Mouse (Mus musculus) kidney, embryonic 16.5 days (tissue): ENCODE measurements around the gene Plpp3. TPM values are rescaled to one million over a fixed set of nuclear protein-coding genes. Genes with fewer than 3 reads are reported as not detected.
A peak's percentile ranks its signal among the peaks of the same experiment; 100 is the strongest.

Experiments
- ATAC-seq: fragments of 200-750 bp; cut with Nextera tagmentation; 2 replicates; pipeline ENCODE4 v1.8.0; 2017; ENCODE audit warnings: moderate TSS enrichment; ENCODE audit not compliant: low FRiP score, low TSS enrichment
- H3K27ac ChIP-seq: fragments of 300-500 bp; sonication (generic); 2 replicates; pipeline ENCODE4 v1.5.1; 2014; ENCODE audit warnings: low read length
- H3K27me3 ChIP-seq: fragments of 300-500 bp; sonication (generic); 2 replicates; pipeline ENCODE4 v1.6.1; 2014; ENCODE audit warnings: low read length, control low read depth, mixed read lengths; ENCODE audit not compliant: insufficient read depth
- H3K36me3 ChIP-seq: fragments of 300-500 bp; sonication (generic); 2 replicates; pipeline ENCODE4 v1.6.1; 2014; ENCODE audit warnings: low read length, control low read depth, mixed read lengths; ENCODE audit not compliant: insufficient read depth
- H3K4me1 ChIP-seq: fragments of 300-500 bp; sonication (generic); 2 replicates; pipeline ENCODE4 v1.6.1; 2014; ENCODE audit warnings: low read length, control low read depth, mixed read lengths; ENCODE audit not compliant: insufficient read depth
- H3K4me2 ChIP-seq: fragments of 300-500 bp; sonication (generic); replicated peaks from 2 replicates; pipeline ENCODE4 v1.6.1; 2014; ENCODE audit warnings: low read depth, low read length
- H3K4me3 ChIP-seq: fragments of 300-500 bp; sonication (generic); 2 replicates; pipeline ENCODE4 v1.5.1; 2014; ENCODE audit warnings: mild to moderate bottlenecking, low read length
- H3K9ac ChIP-seq: fragments of 300-500 bp; sonication (generic); replicated peaks from 2 replicates; pipeline ENCODE4 v1.6.1; 2014; ENCODE audit warnings: low read length
- H3K9me3 ChIP-seq: fragments of 300-500 bp; sonication (generic); 2 replicates; pipeline ENCODE4 v1.6.1; 2016; ENCODE audit warnings: low read length, control low read depth
- WGBS: fragments of 180-500 bp; shearing (Covaris S2); extraction: QIAGEN DNeasy Blood & Tissue Kit; methylation state at CpG from one replicate; pipeline ENCODE4 v1.1.7; 2014; 5-methylcytosine and 5-hydroxymethylcytosine counted together
- polyA plus RNA-seq: library from polyadenylated mRNA; unstranded; fragments of >200 nt; fragmentation: Nextera tagmentation; extraction: Ambion mirVana; gene quantifications from 2 replicates; pipeline ENCODE4 v1.2.1, GENCODE M21; 2015

Gene Plpp3
- 69.2 and 76.3 TPM in 2 replicates for polyA plus RNA-seq

DNA sequence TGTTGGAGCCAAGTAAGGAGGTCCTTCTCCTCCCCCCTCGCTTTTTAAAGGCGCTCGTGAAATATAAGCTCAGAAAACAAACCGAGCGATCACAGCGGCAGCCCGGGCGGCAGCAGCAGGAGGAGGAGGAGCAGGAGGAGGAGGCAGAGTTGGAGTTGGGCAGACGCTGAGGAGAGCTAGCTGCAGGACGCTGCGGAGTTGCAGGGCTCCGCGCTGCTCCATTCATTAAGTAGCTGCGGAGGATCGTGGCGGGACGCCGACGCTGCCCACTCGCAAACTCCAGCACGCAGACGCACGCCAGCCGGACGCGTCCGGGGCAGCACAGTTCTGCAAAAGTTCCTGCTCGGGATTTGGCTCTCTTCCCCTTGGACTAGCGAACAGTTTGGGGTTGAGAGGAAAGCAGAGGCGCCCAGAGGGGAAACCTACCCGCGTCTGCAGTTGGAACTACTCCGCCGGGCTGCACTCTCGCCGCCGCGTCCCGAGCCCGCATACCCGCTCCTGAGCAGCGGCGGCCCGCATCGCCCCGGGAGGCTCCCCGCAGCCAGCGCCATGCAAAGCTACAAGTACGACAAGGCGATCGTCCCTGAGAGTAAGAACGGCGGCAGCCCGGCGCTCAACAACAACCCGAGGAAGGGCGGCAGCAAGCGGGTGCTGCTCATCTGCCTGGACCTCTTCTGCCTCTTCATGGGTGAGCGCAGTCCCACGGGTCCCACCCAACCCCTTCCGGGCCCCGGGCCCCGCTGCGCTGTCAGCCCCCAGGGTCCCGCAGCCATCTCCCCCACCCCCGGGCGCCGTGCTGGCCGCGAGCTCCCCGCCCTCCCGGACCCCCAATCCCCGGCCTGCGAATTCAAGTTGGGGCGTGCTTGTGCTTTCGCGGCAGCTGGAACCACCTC, at the start of gene Plpp3:
Gene Plpp3 (plus strand): TSS at position 72 of the 893 bp plus-strand sequence.
- H3K27ac ChIP-seq: peak within 1 kb of the TSS; percentile 98
- no peaks in the 10 kb centered on the region for H3K27me3 ChIP-seq
- H3K9ac ChIP-seq: peak within 1 kb of the TSS; percentile 96
- peak; percentile 93 for ATAC-seq
- H3K36me3 ChIP-seq: peaks cover 6% of the 10 kb centered on the region
- no peaks in the 10 kb centered on the region for H3K9me3 ChIP-seq
- H3K4me2 ChIP-seq: peak within 1 kb of the TSS; percentile 77
- WGBS: under 1% methylated on average over 70 of the region's 77 CpGs
- peaks cover 25% of the 10 kb centered on the region for H3K4me1 ChIP-seq
- H3K4me3 ChIP-seq: peak within 1 kb of the TSS; percentile 92

- peak overlapping the region; percentile 98 for H3K4me2 ChIP-seq
- peaks cover 8% of the 10 kb centered on the region; the same call in 1 of the 2 replicates for H3K27me3 ChIP-seq
- H3K27ac ChIP-seq: peak overlapping the region; percentile 51; the same call in 1 of the 2 replicates
- H3K9me3 ChIP-seq: no peaks in the 10 kb centered on the region
- peak overlapping the region; percentile 75 for H3K4me3 ChIP-seq
- H3K9ac ChIP-seq: no peak overlapping the region
- peaks cover 7% of the 10 kb centered on the region; the same call in 1 of the 2 replicates for H3K4me1 ChIP-seq
- ATAC-seq: no peak
- 65% methylated on average over 12 of the region's 12 CpGs for WGBS
- no peaks in the 10 kb centered on the region for H3K36me3 ChIP-seq
Measured at GRCm38 (mm10) chr4:105107943-105108640, 49.1 kb upstream of the Plpp3 start.

DNA sequence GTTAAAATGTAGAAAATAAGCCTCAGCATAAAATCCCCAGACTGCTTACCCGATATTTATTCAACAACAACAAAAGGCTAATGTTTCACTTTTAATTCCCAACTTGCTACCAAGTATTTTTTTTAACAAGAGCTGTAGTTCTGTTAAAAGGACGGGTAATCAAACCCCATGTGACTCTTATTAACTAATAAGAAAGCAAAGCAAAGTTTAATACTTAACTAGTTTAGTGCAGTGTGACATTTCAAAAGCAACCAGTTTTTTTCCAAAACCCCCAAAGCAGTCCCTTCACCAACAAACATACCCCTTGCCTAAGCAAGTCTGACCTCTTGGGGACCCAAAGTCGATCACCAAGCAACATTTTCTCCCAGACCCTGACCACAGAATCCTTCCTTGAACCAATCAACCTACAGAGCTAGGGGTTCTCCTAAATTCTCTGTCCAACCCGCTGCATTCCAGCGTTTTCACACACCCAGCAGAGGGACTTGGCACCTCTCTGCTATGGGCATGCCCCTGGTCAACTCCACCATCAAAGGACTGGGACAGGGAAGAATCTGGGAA, 48.4 kb upstream of the Plpp3 start:
- Histone ChIP-seq H3K9ac (peak overlapping the region; percentile 77), H3K9me3 (no peaks in the 10 kb centered on the region), H3K4me1 (peaks cover 7% of the 10 kb centered on the region; the same call in 1 of the 2 replicates), H3K4me2 (peak overlapping the region; percentile 98), H3K36me3 (no peaks in the 10 kb centered on the region), H3K27ac (peak overlapping the region; percentile 84), H3K27me3 (peaks cover 8% of the 10 kb centered on the region; the same call in 1 of the 2 replicates), H3K4me3 (peak overlapping the region; percentile 75)
- 17% methylated on average over 5 of the region's 5 CpGs for WGBS
- peak; percentile 49 for ATAC-seq

DNA sequence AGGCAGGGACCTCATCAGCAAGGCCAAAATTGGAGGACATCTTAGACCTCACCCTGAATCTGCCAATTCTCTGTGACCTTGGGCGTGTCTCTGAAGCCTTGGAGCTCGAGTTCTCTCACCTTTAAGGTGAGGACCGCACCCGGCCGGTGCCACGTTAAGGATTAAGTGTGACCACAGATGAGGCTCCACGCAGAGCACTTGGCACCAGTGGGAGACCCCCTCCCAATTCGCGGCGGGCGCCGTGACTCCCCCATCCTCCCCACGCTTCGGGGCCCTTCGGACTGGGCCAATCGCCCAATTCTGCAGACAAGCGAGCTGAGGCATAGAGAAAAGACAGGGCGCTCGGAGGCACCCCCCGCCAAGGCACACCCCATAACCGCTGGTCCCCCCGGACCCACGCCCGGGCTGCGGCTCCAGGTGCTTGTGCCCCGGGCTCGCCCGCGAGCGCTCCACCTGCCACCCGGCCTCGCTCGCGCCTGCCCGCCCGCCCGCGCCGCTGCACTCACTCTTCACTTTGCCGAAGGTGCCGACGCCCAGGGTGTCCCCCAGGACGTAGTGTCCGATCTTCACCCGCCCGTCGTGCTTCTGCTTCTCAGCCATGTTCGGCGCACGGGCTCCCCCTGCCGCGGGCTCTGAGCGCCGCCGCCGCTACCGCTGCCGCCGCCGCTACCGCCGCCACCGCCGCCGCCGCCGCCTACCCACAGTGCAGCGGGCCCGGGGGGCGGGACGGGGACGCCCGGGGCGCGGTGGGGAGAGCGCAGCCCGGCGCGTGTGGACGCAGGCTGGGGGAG, 47.8 kb upstream of the Plpp3 start, which contains the start of gene Prkaa2:
Gene Prkaa2 (minus strand): TSS at position 692 of the 791 bp plus-strand sequence.
- H3K9me3 ChIP-seq: no peaks in the 10 kb centered on the region
- peaks cover 7% of the 10 kb centered on the region; the same call in 1 of the 2 replicates for H3K4me1 ChIP-seq
- no peaks in the 10 kb centered on the region for H3K36me3 ChIP-seq
- peak within 1 kb of the TSS; percentile 84 for H3K27ac ChIP-seq
- peaks cover 8% of the 10 kb centered on the region; the same call in 1 of the 2 replicates for H3K27me3 ChIP-seq
- peak; percentile 89 for ATAC-seq
- peak within 1 kb of the TSS; percentile 77 for H3K9ac ChIP-seq
- H3K4me2 ChIP-seq: peak within 1 kb of the TSS; percentile 98
- under 1% methylated on average over 79 of the region's 80 CpGs for WGBS
- H3K4me3 ChIP-seq: peak within 1 kb of the TSS; percentile 75

DNA sequence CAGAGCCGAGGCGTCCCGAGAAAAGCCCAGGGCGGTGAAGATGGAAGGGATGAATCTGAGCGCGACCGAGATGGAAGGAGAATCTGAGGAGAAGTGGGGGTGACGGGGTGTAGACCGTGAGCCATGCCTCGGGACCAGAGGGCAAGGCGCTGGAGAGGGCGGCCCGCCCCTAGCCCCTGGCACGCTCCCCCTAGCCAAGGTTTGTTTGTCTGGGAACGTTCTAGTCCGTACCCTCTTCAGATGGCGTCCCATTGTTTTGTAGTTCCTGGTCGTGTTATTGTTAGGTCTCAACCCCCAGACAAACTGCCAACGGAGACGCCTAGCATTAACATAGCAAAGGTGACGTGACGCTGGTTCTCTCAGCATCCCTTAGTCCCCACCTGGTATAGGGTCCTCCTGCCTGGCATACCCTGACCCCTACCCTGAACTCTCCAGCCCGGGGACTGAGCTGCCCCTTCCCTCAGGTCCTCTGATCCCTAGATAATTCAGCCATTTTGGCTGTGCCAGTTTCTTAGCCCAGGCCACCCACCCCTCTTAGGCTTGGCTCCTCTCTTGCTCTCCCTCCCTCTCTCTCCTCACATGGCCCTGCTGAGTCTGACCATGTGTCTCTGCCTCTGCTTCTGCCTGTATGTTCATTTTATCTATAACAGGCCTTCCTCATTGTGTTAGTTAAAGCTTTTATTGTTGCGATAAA, 47.0 kb upstream of the Plpp3 start:
- Histone ChIP-seq H3K4me2 (peak overlapping the region; percentile 98), H3K4me3 (peak overlapping the region; percentile 75), H3K9ac (peak overlapping the region; percentile 77), H3K36me3 (no peaks in the 10 kb centered on the region), H3K27me3 (peaks cover 8% of the 10 kb centered on the region; the same call in 1 of the 2 replicates), H3K4me1 (peaks cover 7% of the 10 kb centered on the region; the same call in 1 of the 2 replicates), H3K27ac (peak overlapping the region; percentile 84), H3K9me3 (no peaks in the 10 kb centered on the region)
- 4% methylated on average over 23 of the region's 24 CpGs for WGBS
- peak; percentile 79 for ATAC-seq

DNA sequence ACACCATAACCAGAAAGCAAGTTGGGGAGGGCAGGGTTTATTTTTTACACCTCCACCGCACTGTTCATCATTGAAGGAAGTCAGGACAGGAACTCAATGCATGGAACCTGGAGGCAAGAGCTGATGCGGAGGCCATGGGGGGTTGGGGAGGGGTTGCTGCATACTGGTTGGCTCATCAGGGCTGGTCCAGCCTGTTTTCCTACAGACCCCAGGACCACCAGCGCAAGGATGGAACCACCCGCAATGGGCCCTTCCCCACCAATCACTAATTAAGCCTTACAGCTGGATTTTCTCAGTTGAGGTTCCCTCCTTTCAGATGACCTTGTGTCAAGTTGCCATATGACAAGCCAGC, 46.5 kb upstream of the Plpp3 start:
- Histone ChIP-seq H3K9me3 (no peaks in the 10 kb centered on the region), H3K27me3 (peaks cover 8% of the 10 kb centered on the region; the same call in 1 of the 2 replicates), H3K36me3 (no peaks in the 10 kb centered on the region), H3K4me3 (peak overlapping the region; percentile 75), H3K4me1 (peaks cover 7% of the 10 kb centered on the region; the same call in 1 of the 2 replicates), H3K4me2 (peak overlapping the region; percentile 98), H3K27ac (no peak overlapping the region), H3K9ac (peak overlapping the region; percentile 77)
- no peak for ATAC-seq
- 67% methylated on average over 4 of the region's 4 CpGs for WGBS

DNA sequence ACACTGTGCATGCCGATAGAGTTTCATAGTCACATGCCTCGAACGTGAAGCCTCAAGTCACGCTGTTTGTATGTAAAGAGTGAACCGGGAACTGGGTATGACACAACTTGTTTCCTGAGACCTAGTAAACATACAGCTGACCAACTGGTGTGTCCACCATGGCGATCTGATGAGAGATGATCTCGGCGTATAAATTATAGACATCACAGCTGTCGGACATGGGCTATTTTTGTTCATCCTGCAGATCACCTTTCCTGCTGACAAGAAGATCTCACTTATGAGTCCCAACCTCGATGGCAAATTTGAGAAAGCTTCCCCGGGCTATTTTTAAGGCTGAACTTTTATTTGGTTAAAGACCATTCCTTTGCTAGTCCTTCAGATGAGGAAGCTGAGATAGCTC, 45.4 kb upstream of the Plpp3 start:
- peaks cover 7% of the 10 kb centered on the region; the same call in 1 of the 2 replicates for H3K4me1 ChIP-seq
- no peak overlapping the region for H3K27ac ChIP-seq
- H3K27me3 ChIP-seq: peaks cover 8% of the 10 kb centered on the region; the same call in 1 of the 2 replicates
- H3K9me3 ChIP-seq: no peaks in the 10 kb centered on the region
- no peak overlapping the region for H3K4me2 ChIP-seq
- WGBS: 75% methylated on average over 11 of the region's 11 CpGs
- ATAC-seq: no peak
- H3K9ac ChIP-seq: no peak overlapping the region
- no peaks in the 10 kb centered on the region for H3K36me3 ChIP-seq
- no peak overlapping the region for H3K4me3 ChIP-seq

- H3K9ac ChIP-seq: no peak overlapping the region
- no peak for ATAC-seq
- peaks cover 7% of the 10 kb centered on the region; the same call in 1 of the 2 replicates for H3K4me1 ChIP-seq
- H3K4me2 ChIP-seq: no peak overlapping the region
- no peaks in the 10 kb centered on the region for H3K36me3 ChIP-seq
- H3K4me3 ChIP-seq: no peak overlapping the region
- WGBS: 74% methylated on average over 5 of the region's 5 CpGs
- peaks cover 7% of the 10 kb centered on the region; the same call in 1 of the 2 replicates for H3K27me3 ChIP-seq
- no peak overlapping the region for H3K27ac ChIP-seq
- H3K9me3 ChIP-seq: no peaks in the 10 kb centered on the region
Measured at GRCm38 (mm10) chr4:105113042-105113441, 44.1 kb upstream of the Plpp3 start.
